Mouse (Mus musculus): Measurements from ENCODE around the gene Ccdc158.

The Ccdc158 gene

DNA sequence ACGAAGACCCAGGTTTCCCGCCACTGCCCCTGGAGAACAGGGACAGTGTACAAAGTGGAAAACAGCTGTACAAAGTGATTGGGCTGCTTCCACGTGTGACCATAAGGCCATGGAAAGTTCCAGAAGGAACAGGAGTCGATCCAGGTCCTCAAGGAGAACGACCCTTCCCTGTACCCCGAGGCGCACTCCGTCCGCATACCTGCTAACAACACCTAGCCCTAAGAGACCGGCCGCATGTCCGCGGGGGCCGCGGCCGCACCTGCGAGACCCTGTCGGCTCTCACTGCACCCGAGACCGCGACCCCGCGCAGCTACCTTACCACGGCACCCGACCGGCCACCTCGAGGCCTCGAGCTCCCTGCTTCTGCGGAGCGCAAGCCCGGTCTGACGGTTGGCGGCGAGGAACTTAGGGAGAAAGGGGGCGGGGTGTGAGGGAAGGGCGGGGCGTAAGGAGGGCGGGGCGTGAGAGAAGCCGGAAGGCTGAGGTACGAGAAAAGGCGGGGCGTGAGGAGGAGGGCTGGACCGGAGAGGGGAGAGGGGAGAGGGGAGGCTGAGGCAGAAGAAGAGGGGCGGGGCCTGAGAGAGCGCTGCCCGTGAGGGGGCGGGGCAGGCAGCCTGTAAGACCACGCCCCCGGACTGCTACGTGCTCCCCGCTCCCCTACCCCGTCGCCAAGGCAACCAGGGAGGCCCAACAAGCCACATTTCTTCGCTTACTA, at the start of gene Ccdc158:
Gene Ccdc158, minus strand, starts transcription at position 413 of the 715 bp plus-strand sequence.
- DNase-seq = peak; percentile 55 to 63

DNA sequence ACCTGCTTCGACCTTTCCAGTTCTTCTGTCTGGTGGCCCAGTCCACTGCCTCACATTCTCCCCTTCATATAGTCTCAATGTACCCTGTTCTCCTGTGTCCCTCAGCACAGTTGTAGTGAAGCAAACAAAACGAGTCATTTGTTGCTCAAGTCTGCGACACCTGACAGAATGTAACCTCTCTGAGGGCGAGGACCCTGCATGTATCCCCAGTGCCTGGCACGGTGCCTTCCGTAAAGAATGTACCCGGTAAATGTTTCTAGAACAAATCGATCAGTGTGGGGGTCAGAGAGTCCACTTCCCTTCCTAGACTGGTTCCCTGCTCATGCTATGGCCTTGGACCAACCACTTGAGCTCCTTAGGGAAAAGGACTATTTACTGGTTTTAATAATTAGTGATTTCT, 46.5 kb upstream of the Ccdc158 start:
- no peak for DNase-seq

DNA sequence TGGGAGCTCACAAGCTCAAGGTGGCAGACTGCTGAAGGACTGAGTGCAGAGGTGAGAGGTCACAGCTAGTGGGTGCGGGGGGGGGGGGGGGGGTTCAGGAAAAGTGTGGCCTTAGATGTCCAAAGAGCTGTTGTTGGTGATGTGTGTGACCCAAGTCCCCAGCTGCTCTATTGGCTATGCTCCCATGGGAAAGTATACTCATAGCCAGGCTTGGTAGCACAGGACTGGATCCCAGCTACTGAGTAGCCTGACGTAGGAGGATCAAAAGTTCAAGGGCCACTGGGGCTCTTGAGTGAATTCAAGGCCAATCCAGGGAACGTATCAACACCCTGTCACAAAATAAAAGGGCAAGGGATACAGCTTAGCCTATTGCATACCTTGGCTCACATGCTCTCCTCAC, 43.8 kb upstream of the Ccdc158 start:
- no peak for DNase-seq

DNA sequence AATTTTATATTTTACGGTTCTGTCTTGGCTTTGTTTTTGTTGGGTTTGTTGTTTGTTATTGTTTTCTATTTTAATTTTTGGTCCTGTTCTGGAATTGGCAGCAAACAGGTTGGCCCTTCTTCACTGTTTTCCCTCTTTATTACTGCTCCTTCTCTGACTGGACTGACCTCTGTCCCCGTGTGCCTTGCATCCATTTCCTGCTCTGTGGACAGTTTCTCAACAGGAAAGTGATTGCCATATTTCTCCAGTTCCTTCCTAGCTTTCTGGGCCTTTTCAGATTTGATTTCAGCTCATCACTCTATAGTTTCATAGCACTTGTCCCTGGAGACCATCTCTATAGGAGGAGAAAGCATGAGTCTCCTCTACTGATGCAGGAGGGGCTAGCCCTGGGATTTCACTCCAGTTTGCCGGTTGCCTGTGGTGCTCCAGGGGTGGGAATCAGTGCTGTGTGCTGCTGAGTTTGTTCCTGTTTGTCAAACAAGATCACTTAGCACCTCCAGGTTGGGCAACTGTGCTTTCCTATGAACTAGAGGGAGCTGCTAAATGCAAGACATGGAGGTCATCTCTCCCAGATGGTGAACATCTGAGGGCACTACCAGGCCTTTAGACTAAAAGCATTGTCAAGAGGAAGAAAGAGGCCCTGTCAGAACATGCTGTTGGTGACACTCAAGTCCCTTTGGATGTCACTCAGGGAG, 42.7 kb upstream of the Ccdc158 start:
- DNase-seq = no peak

DNA sequence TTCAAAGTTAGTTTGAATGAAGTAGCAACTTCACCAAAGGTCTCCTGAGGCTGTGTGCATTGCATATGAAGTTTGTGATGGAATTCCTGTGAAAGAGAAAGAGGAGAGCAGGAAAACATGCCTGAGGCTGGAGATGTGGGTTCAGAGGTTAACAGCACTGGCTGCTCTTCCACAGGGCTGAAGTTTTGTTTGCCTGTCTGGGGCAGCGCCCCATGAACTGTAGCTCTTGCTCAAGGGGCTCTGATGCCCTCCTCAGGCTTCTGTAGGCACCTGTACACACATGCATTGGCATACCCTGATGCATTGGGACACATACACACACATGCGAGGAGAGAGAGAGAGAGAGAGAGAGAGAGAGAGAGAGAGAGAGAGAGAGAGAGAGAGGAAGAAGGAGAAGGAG, 40.8 kb upstream of the Ccdc158 start:
- no peak for DNase-seq

DNA sequence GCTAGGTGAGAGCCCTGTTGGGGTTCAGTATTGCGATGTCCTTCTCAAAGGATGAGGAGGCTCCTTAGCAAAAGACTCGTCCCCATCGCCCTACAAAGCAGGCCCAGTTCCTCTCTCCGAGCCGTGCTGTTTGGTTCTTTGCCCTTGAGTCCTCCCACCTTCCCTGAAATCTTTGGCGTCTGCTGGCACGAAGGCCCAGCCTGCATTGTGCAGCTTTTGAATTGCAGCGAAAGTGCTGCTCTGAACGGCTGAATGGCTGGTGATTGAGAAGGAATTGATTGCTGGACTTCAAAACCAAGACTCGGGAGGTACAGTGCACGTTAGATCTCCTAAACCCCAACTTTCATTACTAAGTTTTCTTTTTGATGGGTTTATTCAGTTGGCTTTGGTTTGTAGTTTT, 40.2 kb upstream of the Ccdc158 start:
- DNase-seq = no peak

DNA sequence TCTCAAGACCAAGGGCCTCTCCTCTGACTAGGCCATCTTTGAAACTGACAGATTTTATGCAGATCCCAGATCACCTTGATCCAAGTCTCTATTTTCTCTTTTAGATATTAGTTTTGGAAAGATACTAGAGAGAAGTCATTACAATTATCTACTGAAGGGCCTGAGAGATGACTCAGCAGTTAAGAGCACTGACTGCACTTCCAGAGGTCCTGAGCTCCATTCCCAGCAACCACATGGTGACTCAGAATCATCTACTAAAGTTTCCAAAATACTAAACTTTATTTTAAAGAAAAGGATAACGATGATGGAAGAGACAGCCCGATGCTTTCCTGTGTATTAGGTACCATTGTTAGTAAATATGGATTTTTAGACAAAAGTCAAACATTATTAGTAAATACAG, 39.8 kb upstream of the Ccdc158 start:
- no peak for DNase-seq

DNA sequence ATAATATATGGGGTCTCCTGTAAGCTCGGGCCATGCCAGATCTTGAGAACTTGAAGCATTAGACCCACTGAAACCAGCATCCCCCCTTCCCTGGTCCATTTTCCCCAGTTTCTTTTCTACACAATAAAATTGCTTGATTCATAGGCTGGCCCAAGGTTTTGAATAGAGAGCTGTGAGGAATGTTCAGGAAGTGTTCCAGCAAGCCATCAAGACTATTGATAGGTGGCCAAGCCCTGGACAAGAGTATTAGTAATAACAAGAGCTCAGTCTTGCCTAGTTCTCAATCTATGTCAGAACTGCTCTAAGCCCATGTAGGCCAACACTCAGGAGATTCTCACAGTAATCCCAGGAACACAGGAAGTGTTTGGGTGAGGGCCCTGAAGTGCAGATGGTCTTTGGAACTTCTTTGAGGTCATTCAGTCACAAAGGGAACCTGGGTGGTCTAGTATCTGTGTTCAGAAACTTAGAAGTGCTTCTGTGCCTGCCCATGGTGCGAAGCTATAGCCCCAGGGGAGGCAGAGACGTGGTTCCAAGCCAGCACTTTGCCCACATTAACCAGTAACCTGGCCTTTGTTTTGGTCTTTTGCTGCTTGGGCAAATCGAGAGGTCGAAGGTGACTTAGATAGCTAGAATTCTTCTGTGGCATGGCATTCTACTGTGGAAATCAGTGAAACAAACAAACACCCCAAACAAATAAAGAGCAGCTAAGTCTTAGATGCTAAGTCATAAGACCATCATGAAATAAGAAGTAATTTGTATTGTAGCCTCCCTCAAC, 37.7 kb upstream of the Ccdc158 start:
- no peak for DNase-seq

DNA sequence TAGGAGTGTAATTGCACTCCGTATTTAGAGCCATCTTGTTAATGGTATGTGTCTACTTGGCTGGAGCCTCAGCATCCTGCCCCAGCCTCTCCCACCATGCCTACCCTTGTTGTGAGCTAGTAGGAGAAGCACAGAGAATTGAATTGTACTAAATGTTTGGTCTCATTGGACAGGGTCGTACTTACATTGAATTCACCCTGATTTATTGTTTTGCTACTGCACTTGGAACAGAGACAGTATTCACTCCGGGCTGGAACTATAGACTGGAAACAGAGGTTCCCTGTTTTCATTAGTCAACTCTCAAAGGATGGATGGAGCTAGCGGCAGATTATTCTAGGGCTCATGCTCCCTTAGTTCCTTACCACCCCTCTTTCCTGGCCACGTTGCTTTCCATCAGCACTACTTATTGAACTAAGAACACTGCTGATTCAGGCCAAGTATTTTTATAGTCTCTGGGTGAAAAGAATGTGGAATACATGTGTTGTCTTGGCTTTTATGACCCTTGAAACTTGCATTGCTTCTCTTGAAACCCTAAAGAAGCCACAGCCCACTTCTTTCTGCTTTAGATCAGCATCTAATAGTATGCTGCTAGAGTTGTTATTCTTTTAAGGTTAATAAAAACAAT, 36.7 kb upstream of the Ccdc158 start:
- DNase-seq = no peak

- no peak for DNase-seq
These were observed 35.7 kb upstream of the Ccdc158 start for GRCm38 (mm10) chr5:92710779-92711178.

DNA sequence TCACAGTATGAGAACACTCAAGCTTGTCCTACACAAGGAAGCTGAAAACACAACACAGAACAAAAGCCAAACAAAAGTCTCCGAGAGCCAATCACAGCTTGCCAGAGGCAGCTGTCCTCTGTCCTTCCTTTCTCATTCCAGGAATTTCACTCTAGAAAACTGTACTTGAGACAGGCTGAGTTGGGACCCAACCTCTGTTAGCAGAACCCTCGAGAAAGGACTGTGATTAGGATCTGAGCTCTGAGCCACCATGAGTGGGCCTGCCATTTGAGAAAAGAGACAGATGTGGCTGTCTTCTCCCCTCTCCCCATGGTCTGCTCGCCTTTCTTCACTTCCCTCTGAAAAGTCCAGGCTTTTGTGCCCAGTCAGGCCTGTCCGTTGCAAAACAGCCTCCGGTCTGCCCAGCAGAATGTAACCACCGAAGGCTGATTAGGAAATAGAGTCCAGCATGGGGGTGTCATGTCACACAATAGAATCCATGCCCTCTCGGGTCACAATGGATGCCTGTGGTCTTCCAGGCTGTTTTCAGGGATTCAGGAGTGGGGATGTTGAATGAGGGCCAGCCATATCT, 32.9 kb upstream of the Ccdc158 start:
- no peak for DNase-seq

DNA sequence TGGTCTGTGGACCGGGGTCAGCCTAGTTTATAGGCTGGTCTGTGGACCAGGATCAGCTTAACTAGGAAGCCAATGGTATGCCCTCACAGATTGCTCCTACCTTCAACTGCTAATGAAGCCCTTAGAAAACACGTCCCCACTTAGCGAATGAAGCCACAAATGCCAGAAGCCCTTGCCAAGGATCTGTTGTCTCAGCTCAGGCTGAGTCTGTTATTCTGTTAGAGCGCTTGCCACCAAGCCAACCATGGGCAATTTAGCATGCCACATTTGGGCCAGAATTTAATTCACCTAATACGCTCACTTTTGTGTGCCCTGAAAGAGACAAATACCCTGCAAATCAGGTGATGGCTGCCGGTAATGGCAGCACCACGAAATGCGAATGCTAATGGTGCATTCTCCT, 28.6 kb upstream of the Ccdc158 start:
- peak; percentile 39 to 53 for DNase-seq

- no peak for DNase-seq
These were observed 26.7 kb upstream of the Ccdc158 start for GRCm38 (mm10) chr5:92701750-92702149.

GRCm38 (mm10) chr5:92698837-92699529, 23.9 kb upstream of the Ccdc158 start:
- DNase-seq = no peak

DNA sequence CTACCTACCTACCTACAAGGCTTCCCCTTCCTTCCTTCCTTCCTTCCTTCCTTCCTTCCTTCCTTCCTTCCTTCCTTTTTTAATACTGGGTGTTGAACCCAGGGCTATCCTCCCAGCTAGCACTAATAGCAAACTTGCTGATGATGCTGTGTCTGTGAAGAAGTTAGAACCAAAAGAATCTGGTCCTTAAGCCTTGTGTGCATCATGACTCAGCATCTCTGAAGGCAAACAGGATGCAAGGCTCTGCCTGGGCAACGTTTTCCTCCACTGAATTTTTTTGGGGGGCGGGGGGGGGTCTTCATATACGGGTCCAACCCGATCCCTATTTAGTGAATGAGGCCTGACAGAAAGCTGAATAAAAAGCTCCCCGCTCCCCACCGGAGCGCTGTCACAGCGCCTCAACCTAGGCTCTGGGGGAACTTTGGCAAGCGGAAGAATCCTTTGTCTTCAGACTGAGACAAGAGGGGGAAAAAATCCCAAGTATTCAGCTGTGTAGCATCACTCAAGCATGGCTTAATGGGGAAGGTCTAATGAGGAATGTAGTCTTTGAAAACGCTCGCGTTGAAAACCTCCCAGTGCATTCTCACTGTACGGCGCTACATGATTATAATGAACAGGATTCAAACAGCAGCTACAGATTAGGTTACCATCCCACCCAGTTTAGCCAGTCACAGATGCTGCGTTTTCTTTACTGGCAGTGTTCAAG, 23.2 kb upstream of the Ccdc158 start:
- no peak for DNase-seq

DNA sequence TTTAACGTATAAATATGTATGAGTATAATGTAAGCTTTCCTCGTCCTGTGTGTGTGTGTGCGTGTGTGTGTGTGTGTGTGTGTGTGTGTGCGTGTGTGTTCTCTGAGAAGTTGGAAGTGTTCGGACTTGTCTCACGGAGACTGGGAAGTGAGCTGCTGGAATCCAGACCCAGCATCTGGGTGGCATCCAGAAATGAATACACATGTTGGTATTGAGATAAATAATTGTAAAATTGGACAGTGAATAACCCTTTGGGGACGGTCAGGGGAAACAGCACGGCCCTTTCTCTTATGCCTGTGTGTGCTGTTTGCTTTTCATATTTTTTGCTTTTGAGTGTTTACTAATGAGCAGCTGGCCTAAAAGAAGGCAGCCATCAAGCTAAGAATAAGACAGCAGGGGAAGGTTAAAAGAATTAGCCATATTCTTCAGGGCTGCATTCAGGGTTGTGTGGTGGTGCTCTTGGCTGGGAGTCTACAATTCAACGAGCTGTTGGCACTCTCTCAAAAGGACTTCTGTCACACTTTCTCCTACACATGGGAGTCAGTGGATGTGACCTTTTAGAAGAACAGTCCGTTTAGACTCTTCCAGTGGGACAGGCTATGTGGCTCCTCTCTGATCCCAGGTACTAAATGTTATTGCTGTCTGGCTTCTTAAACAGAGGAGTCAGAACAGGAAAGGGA, 19.4 kb upstream of the Ccdc158 start:
- no peak for DNase-seq

GRCm38 (mm10) chr5:92693744-92694143, 18.7 kb upstream of the Ccdc158 start:
- no peak for DNase-seq

- DNase-seq = no peak
These were observed 17.3 kb upstream of the Ccdc158 start for GRCm38 (mm10) chr5:92692206-92693007.

GRCm38 (mm10) chr5:92688569-92688968, 13.5 kb upstream of the Ccdc158 start:
- no peak for DNase-seq

- DNase-seq = no peak
These were observed 13.1 kb upstream of the Ccdc158 start for GRCm38 (mm10) chr5:92688124-92688523.
